ENCODE assay signal across 9 mouse cellular contexts in the genomic region with DNA sequence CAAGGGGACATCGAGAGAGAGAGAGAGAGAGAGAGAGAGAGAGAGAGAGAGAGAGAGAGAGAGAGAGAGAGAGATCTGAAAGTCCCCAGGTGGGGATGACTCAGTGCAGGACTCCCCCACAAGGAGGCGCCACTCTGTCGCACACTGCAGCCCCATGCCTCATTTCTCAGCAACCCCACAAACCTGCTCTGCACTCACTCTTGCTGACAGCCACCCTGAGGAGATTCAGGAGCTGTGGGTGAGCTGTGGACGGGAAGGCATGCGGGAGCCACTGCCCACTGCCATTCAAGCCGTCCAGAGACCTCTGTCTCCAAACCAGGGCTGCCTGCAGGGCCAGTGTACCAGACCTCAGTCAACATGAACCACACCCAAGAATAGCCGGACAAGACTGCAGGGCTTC. TPM values are rescaled to one million over a fixed set of nuclear protein-coding genes. Genes with fewer than 3 reads are reported as not detected.
DNase-seq lines count a peak whose midpoint lies in the region; ATAC-seq and TF ChIP-seq lines count a peak whose summit lies in the region.
"Had no signal": no experiment of that assay in that cellular context is flagged by ENCODE, and none has a peak within 500 bp of the region (broad histone marks: within the 10 kb centered on the region; RNA-seq: fewer than 3 reads in every experiment).

No protein-coding gene starts in this region.

- no peaks in the 10 kb centered on the region for H3K79me2 ChIP-seq in liver, adult 2 months (ENCODE audit: control insufficient read depth, insufficient read depth, low read length)

- peaks cover 20 to 29% of the 10 kb centered on the region in 2 experiments for H3K4me1 ChIP-seq in heart, embryonic 14.5 days (ENCODE audit: control insufficient read depth in 2 of 2, insufficient read depth in 2 of 2, low read length in 2 of 2)
- H3K4me1 ChIP-seq in liver, adult 2 months (ENCODE audit: control insufficient read depth, insufficient read depth, low read length), result peaks cover 9% of the 10 kb centered on the region

- 12% methylated on average over 7 of the region's 7 CpGs for WGBS in heart, embryonic 14.5 days
- 35% methylated on average over 7 of the region's 7 CpGs for WGBS in liver, adult 2 months

- H3K36me3 ChIP-seq in heart, embryonic 14.5 days (ENCODE audit: control insufficient read depth, insufficient read depth, low read length), result no peaks in the 10 kb centered on the region
- no peaks in the 10 kb centered on the region for H3K36me3 ChIP-seq in liver, adult 2 months (ENCODE audit: control insufficient read depth, insufficient read depth, low read length)
- H3K36me3 ChIP-seq: limb, embryonic 13.5 days had no signal

- no peak overlapping the region for H3K27ac ChIP-seq in gastrocnemius, adult 2 months
- H3K27ac ChIP-seq in heart, embryonic 14.5 days (replicated peaks in 1 of 2; ENCODE audit: control insufficient read depth in 1 of 2, insufficient read depth in 1 of 2, low read depth in 2 of 2, low read length in 2 of 2), result no peak overlapping the region
- no peak overlapping the region for H3K27ac ChIP-seq in liver, adult 2 months (replicated peaks; ENCODE audit: insufficient read depth, low read depth, low read length)
- H3K27ac ChIP-seq: limb, embryonic 13.5 days had no signal

- ATAC-seq in heart, embryonic 14.5 days (ENCODE audit: insufficient number of reproducible peaks, insufficient read depth, low FRiP score, low read depth), result no peak

- H3K9me3 ChIP-seq in heart, embryonic 14.5 days (ENCODE audit: control insufficient read depth, low read length), result no peaks in the 10 kb centered on the region
- H3K9me3 ChIP-seq: limb, embryonic 13.5 days had no signal

- peak; percentile 61 for TF ChIP-seq CTCF in gastrocnemius, adult 2 months (IDR thresholded peaks at IDR 0.05)
- TF ChIP-seq CTCF in liver, adult 2 months (IDR thresholded peaks at IDR 0.05; ENCODE audit: low read depth, low read length), result peak; percentile 87

- H3K4me2 ChIP-seq in heart, embryonic 14.5 days (ENCODE audit: low read length), result no peak overlapping the region
- H3K4me2 ChIP-seq: limb, embryonic 13.5 days had no signal

- intact Hi-C loops in gastrocnemius, adult 2 months (cut with DNase I), result loop anchor here (5.0 to 10.0 kb wide), 2 partner anchors 82 to 111 kb away; no protein-coding TSS in a partner anchor

- H3K27me3 ChIP-seq in heart, embryonic 14.5 days (ENCODE audit: control insufficient read depth, insufficient read depth, low read length), result no peaks in the 10 kb centered on the region
- no peaks in the 10 kb centered on the region for H3K27me3 ChIP-seq in liver, adult 2 months (ENCODE audit: control insufficient read depth, insufficient read depth, low read length)

- TF ChIP-seq POLR2A in liver, adult 2 months (IDR thresholded peaks at IDR 0.05; ENCODE audit: extremely low read depth, insufficient read depth, low read length), result no peak

- peak overlapping the region; percentile 25; the same call in 1 of the 2 replicates for H3K9ac ChIP-seq in heart, embryonic 14.5 days (ENCODE audit: low read length)
- no peak overlapping the region for H3K9ac ChIP-seq in liver, adult 2 months (ENCODE audit: low read depth, low read length)
- H3K9ac ChIP-seq: limb, embryonic 13.5 days had no signal

- DNase-seq in gastrocnemius, adult 2 months, result peak; percentile 58
- DNase-seq in gastrocnemius, adult 8-10 months (ENCODE audit: low spot score in 2 of 2), result no peak
- DNase-seq in urinary bladder, postnatal 25 days (ENCODE audit: low spot score), result peak; percentile 58
- no peak for DNase-seq in urinary bladder, postnatal 10 days (ENCODE audit: low spot score)
- DNase-seq in liver, adult 2 months (ENCODE audit: extremely low read depth, low read depth, low spot score), result peak; percentile 19
- peak; percentile 55 for DNase-seq in thymus, postnatal 14 days
- no peak for DNase-seq in cerebellum, adult 11 months

- no peak overlapping the region for H3K4me3 ChIP-seq in gastrocnemius, adult 2 months
- H3K4me3 ChIP-seq in heart, embryonic 14.5 days (ENCODE audit: control insufficient read depth in 1 of 2, insufficient read depth in 1 of 2, low read depth in 1 of 2, low read length in 2 of 2), result no peak overlapping the region
- no peak overlapping the region for H3K4me3 ChIP-seq in liver, adult 2 months (ENCODE audit: insufficient read depth, low read depth, low read length)
- H3K4me3 ChIP-seq: limb, embryonic 13.5 days had no signal

RNA-seq across cellular contexts. Expression of a gene that starts 23.7 kb away (rescaled TPM):
- under 1 TPM; 0.20 to 0.33 TPM for total RNA-seq in gastrocnemius, adult 2 months (2021)
- total RNA-seq in gastrocnemius, adult 8-10 months (2022), result under 1 TPM in 2 of 4 experiments, not detected in 2; 0.39 to 0.41 TPM
- polyA plus RNA-seq in heart, embryonic 14.5 days (2014; fragmentation: Nextera tagmentation; extraction: Ambion mirVana), result 0.81 and 1.00 TPM in 2 replicates
- 0.92 and 0.94 TPM in 2 replicates for total RNA-seq in liver, adult 2 months (2014; rRNA removed)
- polyA plus RNA-seq in liver, adult 2 months (2012; rRNA removed), result 1.4 and 1.9 TPM in 2 replicates

RNA-seq across cellular contexts. Expression of a gene that starts 54.9 kb away (rescaled TPM):
- 10 to 100 TPM; 15.4 to 19.6 TPM for total RNA-seq in gastrocnemius, adult 2 months (2021)
- 10 to 100 TPM; 10.6 to 16.5 (median 14.9) TPM for total RNA-seq in gastrocnemius, adult 8-10 months (2022)
- 40.7 and 41.5 TPM in 2 replicates for polyA plus RNA-seq in heart, embryonic 14.5 days (2014; fragmentation: Nextera tagmentation; extraction: Ambion mirVana)
- total RNA-seq in liver, adult 2 months (2014; rRNA removed), result 6.5 and 7.9 TPM in 2 replicates
- polyA plus RNA-seq in liver, adult 2 months (2012; rRNA removed), result 17.3 and 20.2 TPM in 2 replicates

Comparison
In these comparisons a context has a peak if more than half of its experiments do, and no peak if none do; other contexts are left out.
1. DNase-seq: peak in gastrocnemius, adult 2 months (single experiment), urinary bladder, postnatal 25 days (single experiment), liver, adult 2 months (single experiment) and thymus, postnatal 14 days (single experiment); none in gastrocnemius, adult 8-10 months (0 of 2), urinary bladder, postnatal 10 days (single experiment) and cerebellum, adult 11 months (single experiment).